Mouse (Mus musculus): Measurements from ENCODE around the gene Fev.

DNA sequence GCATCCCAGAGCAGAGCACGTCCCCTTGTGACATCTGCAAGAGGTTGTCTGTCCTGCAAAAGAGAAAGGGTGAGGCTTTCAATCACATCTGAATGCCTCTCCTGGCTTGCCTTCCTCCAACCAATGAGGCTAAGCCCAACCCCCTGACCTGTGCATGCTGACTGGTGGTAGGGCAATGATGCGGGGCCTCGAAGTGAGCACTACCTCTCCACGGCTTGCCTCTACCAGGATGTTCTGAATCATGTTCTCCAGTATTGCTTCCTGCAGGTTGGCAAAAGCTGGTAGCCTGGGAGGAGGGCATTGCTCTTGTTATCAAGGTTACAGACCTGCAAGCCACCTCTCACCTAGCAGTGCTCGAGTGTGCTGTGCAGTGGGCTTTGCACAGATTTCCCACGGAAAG, 17.0 kb upstream of the Fev start:
- TF ChIP-seq POLR2A (IDR thresholded peaks at IDR 0.05; ENCODE audit: borderline replicate concordance, insufficient read depth, low read length) (no peak), CTCF (IDR thresholded peaks at IDR 0.05; ENCODE audit: borderline replicate concordance, insufficient read depth, low read depth, low read length) (no peak)

All from cerebellum, adult 2 months (tissue).